Mouse (Mus musculus) liver, embryonic 14.5 days (tissue): ENCODE results near the gene Zfp2.

Experiments
- CTCF ChIP-seq: IDR thresholded peaks from 2 replicates; pipeline ENCODE4 v1.5.1; 2016; ENCODE audit warnings: antibody characterized with exemption, low read depth, control low read depth
- EP300 ChIP-seq: IDR thresholded peaks from 2 replicates; pipeline ENCODE4 v1.6.1; 2016; ENCODE audit warnings: antibody characterized with exemption, low read depth

- no peak for TF ChIP-seq CTCF
- TF ChIP-seq EP300 = no peak
These were observed 18.6 kb downstream of the Zfp2 start for GRCm38 (mm10) chr11:50897359-50897758.
